Mouse (Mus musculus): Measurements from ENCODE around the gene Gm20479. TPM values are rescaled to one million over a fixed set of nuclear protein-coding genes. Genes with fewer than 3 reads are reported as not detected.

Gm20479 gene
- not detected in 2 replicates for polyA plus RNA-seq (2014; fragmentation: Nextera tagmentation; extraction: Ambion mirVana)

DNA sequence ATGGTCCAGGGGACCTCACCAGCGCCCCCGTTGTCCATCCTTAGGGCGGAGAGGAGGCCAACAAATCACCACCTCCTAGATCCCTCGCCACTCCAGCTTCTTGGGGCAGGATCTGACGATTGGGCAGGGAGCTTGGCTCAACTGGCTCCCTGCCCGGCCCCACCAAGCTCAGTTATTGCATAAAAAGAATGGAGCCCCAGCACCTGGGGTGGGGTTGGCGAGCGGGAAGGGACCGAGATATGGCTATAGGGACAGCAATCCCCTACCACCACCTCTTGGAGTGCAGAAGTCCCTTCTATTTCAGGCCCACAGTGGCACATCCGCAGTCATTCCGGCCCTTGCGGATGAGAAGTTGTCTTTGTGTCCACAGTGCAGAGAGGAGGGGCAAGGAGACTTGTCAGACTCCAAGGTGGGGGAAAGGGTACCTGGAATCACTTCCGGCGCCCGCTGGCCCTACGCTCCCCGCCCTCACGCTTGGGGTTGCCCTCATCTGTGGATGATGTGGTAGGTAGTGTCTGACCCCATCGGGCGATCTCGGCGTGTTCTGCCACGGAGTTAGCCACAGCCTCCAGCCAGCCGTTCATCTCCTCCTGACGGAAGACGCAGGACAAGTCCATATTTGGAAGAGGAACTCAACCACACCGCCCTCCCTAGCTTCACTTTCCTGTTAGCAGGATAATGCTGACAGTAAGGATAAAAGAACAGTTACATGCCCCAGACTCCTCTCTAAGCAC is at the start of gene Gm20479:
TSS of gene Gm20479 (minus strand) at position 559 of the 734 bp plus-strand sequence.
- Histone ChIP-seq H3K4me2 (ENCODE audit: low read depth, low read length, severe bottlenecking) (peak within 1 kb of the TSS; percentile 68), H3K4me1 (replicated peaks; ENCODE audit: control insufficient read depth, insufficient read depth, low read length) (peaks cover 6% of the 10 kb centered on the region; the same call in 1 of the 2 replicates), H3K9me3 (ENCODE audit: control insufficient read depth, low read length) (no peaks in the 10 kb centered on the region), H3K27ac (ENCODE audit: low read depth, low read length) (no peak within 1 kb of the TSS), H3K4me3 (ENCODE audit: low read depth, low read length) (peak within 1 kb of the TSS; percentile 68), H3K27me3 (ENCODE audit: control insufficient read depth, insufficient read depth, low read length) (peaks cover 14% of the 10 kb centered on the region), H3K36me3 (ENCODE audit: control insufficient read depth, insufficient read depth, low read length) (no peaks in the 10 kb centered on the region), H3K9ac (ENCODE audit: low read length) (peak within 1 kb of the TSS; percentile 9; the same call in 1 of the 2 replicates)
- ATAC-seq (replicated peaks; ENCODE audit: low FRiP score) (no peak), DNase-seq (ENCODE audit: low spot score) (no peak)
- 5% methylated on average over 27 of the region's 27 CpGs for WGBS

DNA sequence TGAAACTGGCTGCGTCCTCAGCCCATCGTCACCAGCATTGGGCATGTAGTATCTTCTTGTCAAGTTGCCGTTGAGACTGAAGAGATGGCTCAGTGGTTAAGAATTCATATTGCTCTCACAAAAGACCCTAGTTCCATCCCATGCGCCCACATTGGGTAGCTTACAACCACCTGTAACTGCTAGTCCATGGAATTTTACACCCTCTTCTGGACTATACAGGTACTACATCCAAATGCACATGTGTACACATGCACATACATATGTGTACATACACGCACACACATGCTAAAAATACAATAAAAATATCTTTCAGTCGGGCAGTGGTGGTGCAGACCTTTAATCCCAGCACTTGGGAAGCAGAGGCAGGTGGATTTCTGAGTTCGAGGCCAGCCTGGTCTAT is 49.3 kb upstream of the Gm20479 start:
- no peak overlapping the region for H3K4me2 ChIP-seq (ENCODE audit: low read depth, low read length, severe bottlenecking)
- H3K27ac ChIP-seq (ENCODE audit: low read depth, low read length), result no peak overlapping the region
- H3K4me1 ChIP-seq (replicated peaks; ENCODE audit: control insufficient read depth, insufficient read depth, low read length), result peaks cover 2% of the 10 kb centered on the region
- 83% methylated on average over 7 of the region's 7 CpGs for WGBS
- DNase-seq (ENCODE audit: low spot score) (no peak), ATAC-seq (replicated peaks; ENCODE audit: low FRiP score) (no peak)
- H3K27me3 ChIP-seq (ENCODE audit: control insufficient read depth, insufficient read depth, low read length), result peaks cover 66% of the 10 kb centered on the region
- no peak overlapping the region for H3K9ac ChIP-seq (ENCODE audit: low read length)
- H3K4me3 ChIP-seq (ENCODE audit: low read depth, low read length), result no peak overlapping the region
- H3K36me3 ChIP-seq (ENCODE audit: control insufficient read depth, insufficient read depth, low read length), result no peaks in the 10 kb centered on the region
- peaks cover 5% of the 10 kb centered on the region; the same call in 1 of the 2 replicates for H3K9me3 ChIP-seq (ENCODE audit: control insufficient read depth, low read length)

GRCm38 (mm10) chr7:27404203-27404942 is 47.2 kb upstream of the Gm20479 start:
- peaks cover 2% of the 10 kb centered on the region for H3K4me1 ChIP-seq (replicated peaks; ENCODE audit: control insufficient read depth, insufficient read depth, low read length)
- H3K9ac ChIP-seq (ENCODE audit: low read length), result no peak overlapping the region
- H3K4me3 ChIP-seq (ENCODE audit: low read depth, low read length), result no peak overlapping the region
- ATAC-seq (replicated peaks; ENCODE audit: low FRiP score) (no peak), DNase-seq (ENCODE audit: low spot score) (peak; percentile 55)
- H3K36me3 ChIP-seq (ENCODE audit: control insufficient read depth, insufficient read depth, low read length), result no peaks in the 10 kb centered on the region
- H3K27me3 ChIP-seq (ENCODE audit: control insufficient read depth, insufficient read depth, low read length), result peaks cover 66% of the 10 kb centered on the region
- WGBS, result 8% methylated on average over 81 of the region's 81 CpGs
- peaks cover 5% of the 10 kb centered on the region; the same call in 1 of the 2 replicates for H3K9me3 ChIP-seq (ENCODE audit: control insufficient read depth, low read length)
- H3K4me2 ChIP-seq (ENCODE audit: low read depth, low read length, severe bottlenecking), result peak overlapping the region; percentile 21; the same call in 1 of the 2 replicates
- H3K27ac ChIP-seq (ENCODE audit: low read depth, low read length), result no peak overlapping the region

DNA sequence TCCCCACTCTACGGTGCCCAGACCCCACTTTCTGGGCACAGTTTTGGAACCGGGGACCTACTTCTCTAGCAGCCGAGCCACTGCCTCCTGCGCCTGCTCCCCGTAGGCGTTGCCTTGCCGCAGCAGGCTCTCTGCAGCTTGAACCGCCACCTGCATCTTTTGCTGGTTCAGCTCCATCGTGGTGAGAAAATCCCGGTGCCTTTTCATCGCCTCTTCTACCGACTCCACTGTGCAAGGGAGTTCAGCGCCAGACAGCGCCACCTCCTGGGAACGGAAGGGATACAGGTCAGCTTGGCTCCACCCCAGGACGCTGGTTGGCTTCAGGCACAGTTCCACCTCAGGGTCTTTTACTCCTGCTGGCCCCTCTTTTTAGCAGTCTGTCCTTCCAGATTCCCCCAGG is 45.5 kb upstream of the Gm20479 start:
- ATAC-seq (replicated peaks; ENCODE audit: low FRiP score), result no peak
- peak; percentile 84 for DNase-seq (ENCODE audit: low spot score)
- peaks cover 5% of the 10 kb centered on the region; the same call in 1 of the 2 replicates for H3K9me3 ChIP-seq (ENCODE audit: control insufficient read depth, low read length)
- H3K4me1 ChIP-seq (replicated peaks; ENCODE audit: control insufficient read depth, insufficient read depth, low read length), result no peaks in the 10 kb centered on the region
- H3K27me3 ChIP-seq (ENCODE audit: control insufficient read depth, insufficient read depth, low read length), result peaks cover 56% of the 10 kb centered on the region
- no peaks in the 10 kb centered on the region for H3K36me3 ChIP-seq (ENCODE audit: control insufficient read depth, insufficient read depth, low read length)
- H3K4me2 ChIP-seq (ENCODE audit: low read depth, low read length, severe bottlenecking), result no peak overlapping the region
- no peak overlapping the region for H3K9ac ChIP-seq (ENCODE audit: low read length)
- H3K4me3 ChIP-seq (ENCODE audit: low read depth, low read length), result no peak overlapping the region
- H3K27ac ChIP-seq (ENCODE audit: low read depth, low read length), result no peak overlapping the region
- 5% methylated on average over 16 of the region's 16 CpGs for WGBS

DNA sequence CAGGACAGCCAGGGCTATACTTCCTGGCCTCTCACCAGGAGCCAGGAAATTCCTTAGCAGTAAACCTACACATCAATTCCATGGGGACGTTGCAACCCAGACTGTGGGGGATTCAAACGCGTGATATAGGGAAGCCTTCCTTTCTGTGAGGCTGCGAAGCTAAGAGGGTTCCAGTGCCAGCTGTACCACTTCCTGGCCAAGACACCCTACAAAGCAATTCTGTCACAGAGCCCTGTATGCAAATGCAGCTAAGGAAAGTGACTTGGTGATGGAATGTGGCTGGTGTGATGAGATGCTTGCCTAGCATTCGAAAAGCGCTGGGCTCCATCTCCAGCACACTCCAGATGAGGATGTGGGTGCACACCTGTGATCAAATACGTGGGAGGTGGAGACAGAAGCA is 43.3 kb upstream of the Gm20479 start:
- WGBS, result 82% methylated on average over 7 of the region's 7 CpGs
- DNase-seq (ENCODE audit: low spot score), result no peak
- Histone ChIP-seq H3K4me2 (ENCODE audit: low read depth, low read length, severe bottlenecking) (no peak overlapping the region), H3K27me3 (ENCODE audit: control insufficient read depth, insufficient read depth, low read length) (peaks cover 60% of the 10 kb centered on the region), H3K27ac (ENCODE audit: low read depth, low read length) (no peak overlapping the region), H3K9ac (ENCODE audit: low read length) (no peak overlapping the region), H3K36me3 (ENCODE audit: control insufficient read depth, insufficient read depth, low read length) (no peaks in the 10 kb centered on the region), H3K4me3 (ENCODE audit: low read depth, low read length) (no peak overlapping the region), H3K4me1 (replicated peaks; ENCODE audit: control insufficient read depth, insufficient read depth, low read length) (peaks cover 9% of the 10 kb centered on the region), H3K9me3 (ENCODE audit: control insufficient read depth, low read length) (peaks cover 5% of the 10 kb centered on the region; the same call in 1 of the 2 replicates)
- no peak for ATAC-seq (replicated peaks; ENCODE audit: low FRiP score)

DNA sequence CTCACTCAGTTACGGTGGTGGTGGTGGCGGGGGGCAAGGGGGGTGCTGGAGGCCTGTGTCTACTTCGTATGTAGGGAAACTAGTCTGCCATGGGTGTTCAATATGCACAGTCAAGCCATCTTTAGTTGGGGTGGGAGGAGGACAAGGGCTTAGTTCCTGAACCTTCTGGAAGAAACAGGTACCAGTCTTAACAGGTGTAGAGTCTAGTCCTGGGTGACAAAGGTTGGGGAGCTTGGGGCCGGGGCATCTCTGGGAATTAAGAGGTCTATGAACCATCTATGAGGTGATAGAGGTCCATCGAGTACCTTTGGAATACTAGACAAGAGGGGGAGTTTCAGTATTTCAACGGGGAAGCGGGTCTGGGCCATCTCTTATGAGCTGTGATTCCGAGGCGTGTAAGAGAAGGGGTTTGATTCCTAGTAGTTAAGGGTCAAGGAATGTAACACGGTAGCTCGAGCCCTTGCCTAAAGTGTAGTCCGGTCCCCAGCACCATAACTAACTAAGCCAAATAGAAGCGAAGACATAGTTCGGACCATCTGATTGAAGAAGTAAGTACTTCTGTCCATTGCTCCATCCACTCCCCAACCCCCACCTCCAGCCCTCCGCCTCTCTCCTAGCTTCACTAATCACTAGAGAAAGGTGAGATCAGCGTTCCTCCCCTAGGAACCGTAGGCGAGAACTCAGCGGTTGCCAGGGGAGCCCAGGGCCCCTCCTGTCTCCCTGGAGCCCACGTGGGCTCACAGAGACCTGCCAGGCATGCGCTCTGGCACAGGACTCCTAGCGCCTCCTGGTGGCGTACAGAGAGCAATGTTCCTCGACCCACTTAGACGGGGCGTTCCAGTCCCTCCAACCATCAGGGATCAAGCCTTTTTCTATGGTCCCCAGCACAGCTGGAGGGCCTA is 40.1 kb upstream of the Gm20479 start:
- H3K4me1 ChIP-seq (replicated peaks; ENCODE audit: control insufficient read depth, insufficient read depth, low read length), result peaks cover 9% of the 10 kb centered on the region
- no peak overlapping the region for H3K4me3 ChIP-seq (ENCODE audit: low read depth, low read length)
- H3K9ac ChIP-seq (ENCODE audit: low read length), result no peak overlapping the region
- peak; percentile 63 for ATAC-seq (replicated peaks; ENCODE audit: low FRiP score)
- no peak overlapping the region for H3K27ac ChIP-seq (ENCODE audit: low read depth, low read length)
- peak; percentile 80 for DNase-seq (ENCODE audit: low spot score)
- peaks cover 52% of the 10 kb centered on the region for H3K27me3 ChIP-seq (ENCODE audit: control insufficient read depth, insufficient read depth, low read length)
- 18% methylated on average over 26 of the region's 26 CpGs for WGBS
- 0 out of 2 replicates have a peak overlapping the region, but pooled peaks have one; percentile 74 for H3K4me2 ChIP-seq (ENCODE audit: low read depth, low read length, severe bottlenecking)
- no peaks in the 10 kb centered on the region for H3K36me3 ChIP-seq (ENCODE audit: control insufficient read depth, insufficient read depth, low read length)
- H3K9me3 ChIP-seq (ENCODE audit: control insufficient read depth, low read length), result no peaks in the 10 kb centered on the region

- ATAC-seq (replicated peaks; ENCODE audit: low FRiP score) (peak; percentile 55; the same call in 1 of the 2 replicates), DNase-seq (ENCODE audit: low spot score) (peak; percentile 79)
- Histone ChIP-seq H3K36me3 (ENCODE audit: control insufficient read depth, insufficient read depth, low read length) (no peaks in the 10 kb centered on the region), H3K27me3 (ENCODE audit: control insufficient read depth, insufficient read depth, low read length) (peaks cover 54% of the 10 kb centered on the region), H3K9me3 (ENCODE audit: control insufficient read depth, low read length) (no peaks in the 10 kb centered on the region), H3K4me3 (ENCODE audit: low read depth, low read length) (peak overlapping the region; percentile 45), H3K4me2 (ENCODE audit: low read depth, low read length, severe bottlenecking) (peak overlapping the region; percentile 74), H3K27ac (ENCODE audit: low read depth, low read length) (no peak overlapping the region), H3K4me1 (replicated peaks; ENCODE audit: control insufficient read depth, insufficient read depth, low read length) (peaks cover 9% of the 10 kb centered on the region), H3K9ac (ENCODE audit: low read length) (peak overlapping the region; percentile 41)
- 4% methylated on average over 25 of the region's 68 CpGs for WGBS
Observed at GRCm38 (mm10) chr7:27396184-27397047, 39.2 kb upstream of the Gm20479 start.
